Mouse (Mus musculus) olfactory bulb, adult 2 months (tissue): Measurements from ENCODE around the gene Vmn1r87.

Experiments
- CTCF ChIP-seq: fragments of 200-500 bp; IDR thresholded peaks from 2 replicates; pipeline ENCODE4 v1.5.1; 2012; ENCODE audit warnings: low read depth, mild to moderate bottlenecking, low read length, moderate library complexity; ENCODE audit not compliant: insufficient read depth
- POLR2A ChIP-seq: fragments of 200-500 bp; IDR thresholded peaks from 2 replicates; pipeline ENCODE4 v1.6.1; 2012; ENCODE audit warnings: mild to moderate bottlenecking, low read depth, low read length, moderate library complexity; ENCODE audit not compliant: insufficient read depth

- TF ChIP-seq CTCF: no peak
- no peak for TF ChIP-seq POLR2A
These were observed 20.1 kb downstream of the Vmn1r87 start, which contains the start of gene Vmn1r86 for GRCm38 (mm10) chr7:13119817-13120216.
